Mouse (Mus musculus): Measurements from ENCODE around the gene Hsf2. TPM values are rescaled to one million over a fixed set of nuclear protein-coding genes. Genes with fewer than 3 reads are reported as not detected.

The Hsf2 gene
- polyA plus RNA-seq, 2 experiments = 22.0 to 29.8 TPM

- 52% methylated on average over 5 of the region's 5 CpGs for WGBS
- TF ChIP-seq POLR2A (IDR thresholded peaks at IDR 0.05; ENCODE audit: borderline replicate concordance, extremely low read depth, insufficient read depth, insufficient read length) = no peak
- no peaks in the 10 kb centered on the region for H3K4me1 ChIP-seq (ENCODE audit: control insufficient read depth, insufficient read depth, low read length)
- H3K27me3 ChIP-seq (ENCODE audit: control insufficient read depth, insufficient read depth, low read length) = no peaks in the 10 kb centered on the region
- H3K36me3 ChIP-seq (ENCODE audit: control insufficient read depth, insufficient read depth, low read length) = no peaks in the 10 kb centered on the region
- H3K4me3 ChIP-seq (replicated peaks; ENCODE audit: low read length) = no peak overlapping the region
- H3K9me3 ChIP-seq (ENCODE audit: control insufficient read depth, low read length) = no peaks in the 10 kb centered on the region
- no peak overlapping the region for H3K27ac ChIP-seq (replicated peaks; ENCODE audit: low read depth, low read length)
- ATAC-seq (ENCODE audit: low FRiP score, low read depth) = no peak
- no peak overlapping the region for H3K9ac ChIP-seq (ENCODE audit: low read depth, low read length, severe bottlenecking)
- no peak overlapping the region for H3K4me2 ChIP-seq (replicated peaks; ENCODE audit: low read depth, low read length, severe bottlenecking)
- DNase-seq (ENCODE audit: low spot score) = no peak
Observed at GRCm38 (mm10) chr10:57481717-57482116, 4.5 kb upstream of the Hsf2 start.

DNA sequence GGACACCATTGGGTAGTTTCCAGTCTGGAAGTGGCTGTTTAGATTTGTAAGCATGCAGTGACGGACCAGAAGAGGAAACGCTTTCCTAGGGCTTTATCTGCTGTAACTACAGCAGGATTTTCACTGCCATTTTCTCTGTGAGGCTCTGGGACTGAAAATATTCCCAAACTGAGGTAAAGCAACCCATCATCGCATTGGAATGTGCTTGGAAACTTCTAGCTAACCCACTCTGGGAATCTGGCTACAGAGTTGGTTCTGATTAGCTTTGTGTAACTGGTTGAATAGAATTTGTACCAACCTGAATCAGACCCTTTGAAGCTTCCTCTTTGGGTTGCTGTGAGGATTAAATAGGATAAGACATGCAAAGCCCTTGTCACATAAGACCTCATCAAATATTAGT lies 1.4 kb upstream of the Hsf2 start:
- no peaks in the 10 kb centered on the region for H3K27me3 ChIP-seq (ENCODE audit: control insufficient read depth, insufficient read depth, low read length)
- DNase-seq (ENCODE audit: low spot score) (no peak), ATAC-seq (ENCODE audit: low FRiP score, low read depth) (no peak)
- no peaks in the 10 kb centered on the region for H3K9me3 ChIP-seq (ENCODE audit: control insufficient read depth, low read length)
- H3K27ac ChIP-seq (replicated peaks; ENCODE audit: low read depth, low read length) = no peak overlapping the region
- whole genome bisulfite sequencing = 73% methylated on average over 3 of the region's 3 CpGs
- no peak for TF ChIP-seq POLR2A (IDR thresholded peaks at IDR 0.05; ENCODE audit: borderline replicate concordance, extremely low read depth, insufficient read depth, insufficient read length)
- no peak overlapping the region for H3K4me3 ChIP-seq (replicated peaks; ENCODE audit: low read length)
- H3K4me2 ChIP-seq (replicated peaks; ENCODE audit: low read depth, low read length, severe bottlenecking) = no peak overlapping the region
- H3K4me1 ChIP-seq (ENCODE audit: control insufficient read depth, insufficient read depth, low read length) = peaks cover 9% of the 10 kb centered on the region
- no peak overlapping the region for H3K9ac ChIP-seq (ENCODE audit: low read depth, low read length, severe bottlenecking)
- H3K36me3 ChIP-seq (ENCODE audit: control insufficient read depth, insufficient read depth, low read length) = no peaks in the 10 kb centered on the region

DNA sequence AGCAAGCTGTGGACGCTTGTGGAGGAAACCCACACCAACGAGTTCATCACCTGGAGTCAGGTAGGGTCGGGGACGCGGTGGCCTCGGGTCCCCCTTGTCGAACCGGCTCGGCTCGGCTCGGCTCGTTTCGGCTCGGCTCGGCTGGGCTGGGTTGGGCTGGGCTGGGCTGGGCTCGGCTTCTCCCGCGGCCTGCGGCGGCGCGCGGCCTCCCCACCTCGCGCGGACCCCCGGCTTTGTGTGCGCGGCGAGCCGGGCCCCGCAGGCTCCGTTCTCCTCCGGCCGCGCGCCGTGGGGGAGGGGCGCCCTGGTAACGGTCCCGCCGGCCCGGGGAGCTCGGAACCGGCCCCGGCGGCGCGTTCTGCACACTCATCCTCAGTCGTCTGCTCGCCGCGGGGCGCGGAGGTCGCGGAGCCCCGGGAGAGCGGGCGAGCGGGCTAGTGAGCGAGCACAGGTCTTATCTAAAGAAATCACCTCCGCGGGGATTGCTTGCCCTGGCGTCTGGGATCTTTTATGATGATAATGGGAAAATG lies 422 bp downstream of the Hsf2 start:
- Histone ChIP-seq H3K27me3 (ENCODE audit: control insufficient read depth, insufficient read depth, low read length) (no peaks in the 10 kb centered on the region), H3K4me1 (ENCODE audit: control insufficient read depth, insufficient read depth, low read length) (peaks cover 9% of the 10 kb centered on the region), H3K4me3 (replicated peaks; ENCODE audit: low read length) (peak overlapping the region; percentile 88), H3K36me3 (ENCODE audit: control insufficient read depth, insufficient read depth, low read length) (no peaks in the 10 kb centered on the region), H3K27ac (replicated peaks; ENCODE audit: low read depth, low read length) (peak overlapping the region; percentile 98), H3K9me3 (ENCODE audit: control insufficient read depth, low read length) (no peaks in the 10 kb centered on the region), H3K4me2 (replicated peaks; ENCODE audit: low read depth, low read length, severe bottlenecking) (peak overlapping the region; percentile 61), H3K9ac (ENCODE audit: low read depth, low read length, severe bottlenecking) (peak overlapping the region; percentile 97)
- no peak for TF ChIP-seq POLR2A (IDR thresholded peaks at IDR 0.05; ENCODE audit: borderline replicate concordance, extremely low read depth, insufficient read depth, insufficient read length)
- peak; percentile 64 for DNase-seq (ENCODE audit: low spot score)
- WGBS = under 1% methylated on average over 43 of the region's 65 CpGs
- peak; percentile 85 for ATAC-seq (ENCODE audit: low FRiP score, low read depth)

- Histone ChIP-seq H3K4me3 (replicated peaks; ENCODE audit: low read length) (peak overlapping the region; percentile 88), H3K36me3 (ENCODE audit: control insufficient read depth, insufficient read depth, low read length) (no peaks in the 10 kb centered on the region), H3K9me3 (ENCODE audit: control insufficient read depth, low read length) (no peaks in the 10 kb centered on the region), H3K4me1 (ENCODE audit: control insufficient read depth, insufficient read depth, low read length) (peaks cover 9% of the 10 kb centered on the region), H3K9ac (ENCODE audit: low read depth, low read length, severe bottlenecking) (peak overlapping the region; percentile 97), H3K27me3 (ENCODE audit: control insufficient read depth, insufficient read depth, low read length) (no peaks in the 10 kb centered on the region), H3K4me2 (replicated peaks; ENCODE audit: low read depth, low read length, severe bottlenecking) (peak overlapping the region; percentile 61), H3K27ac (replicated peaks; ENCODE audit: low read depth, low read length) (peak overlapping the region; percentile 98; the same call in 1 of the 2 replicates)
- no peak for ATAC-seq (ENCODE audit: low FRiP score, low read depth)
- peak; percentile 56 for DNase-seq (ENCODE audit: low spot score)
- WGBS = 2% methylated on average over 8 of the region's 8 CpGs
- no peak for TF ChIP-seq POLR2A (IDR thresholded peaks at IDR 0.05; ENCODE audit: borderline replicate concordance, extremely low read depth, insufficient read depth, insufficient read length)
Observed at GRCm38 (mm10) chr10:57487201-57487600, 1.0 kb downstream of the Hsf2 start.

DNA sequence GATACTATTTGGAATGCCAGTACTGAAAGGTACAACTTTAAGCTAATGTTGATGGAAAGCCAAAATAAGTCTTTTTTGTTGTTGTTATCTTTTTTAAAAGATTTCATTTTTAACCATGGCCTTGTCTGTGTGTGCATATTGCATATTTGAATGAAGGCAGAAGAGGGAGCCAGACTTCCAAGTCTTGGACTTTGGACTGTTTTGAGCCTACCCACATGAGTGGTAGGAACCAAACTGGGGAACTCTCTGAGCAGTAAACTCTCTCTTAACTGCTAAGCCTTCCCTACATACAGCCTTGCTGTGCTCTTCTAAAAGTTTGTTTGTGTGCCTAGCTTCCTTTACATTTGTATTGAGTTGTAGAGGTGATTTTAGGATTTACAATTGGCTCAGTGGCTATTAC lies 2.4 kb downstream of the Hsf2 start:
- ATAC-seq (ENCODE audit: low FRiP score, low read depth) (no peak), DNase-seq (ENCODE audit: low spot score) (no peak)
- H3K9ac ChIP-seq (ENCODE audit: low read depth, low read length, severe bottlenecking) = no peak overlapping the region
- 0 out of 2 replicates have a peak overlapping the region, but pooled peaks have one; percentile 11 for H3K4me2 ChIP-seq (replicated peaks; ENCODE audit: low read depth, low read length, severe bottlenecking)
- no peaks in the 10 kb centered on the region for H3K27me3 ChIP-seq (ENCODE audit: control insufficient read depth, insufficient read depth, low read length)
- H3K4me1 ChIP-seq (ENCODE audit: control insufficient read depth, insufficient read depth, low read length) = peaks cover 9% of the 10 kb centered on the region
- no peak for TF ChIP-seq POLR2A (IDR thresholded peaks at IDR 0.05; ENCODE audit: borderline replicate concordance, extremely low read depth, insufficient read depth, insufficient read length)
- 0 out of 2 replicates have a peak, but pooled peaks cover 3% of the 10 kb centered on the region for H3K9me3 ChIP-seq (ENCODE audit: control insufficient read depth, low read length)
- no peak overlapping the region for H3K27ac ChIP-seq (replicated peaks; ENCODE audit: low read depth, low read length)
- H3K4me3 ChIP-seq (replicated peaks; ENCODE audit: low read length) = no peak overlapping the region
- H3K36me3 ChIP-seq (ENCODE audit: control insufficient read depth, insufficient read depth, low read length) = peaks cover 3% of the 10 kb centered on the region; the same call in 1 of the 2 replicates
